Mouse (Mus musculus): ENCODE measurements around the gene Nuak2. TPM values are rescaled to one million over a fixed set of nuclear protein-coding genes. Genes with fewer than 3 reads are reported as not detected.
A peak's percentile ranks its signal among the peaks of the same experiment; 100 is the strongest.

Gene Nuak2
- polyA plus RNA-seq, 1 experiment from 2014 or later, result 6.0 TPM

DNA sequence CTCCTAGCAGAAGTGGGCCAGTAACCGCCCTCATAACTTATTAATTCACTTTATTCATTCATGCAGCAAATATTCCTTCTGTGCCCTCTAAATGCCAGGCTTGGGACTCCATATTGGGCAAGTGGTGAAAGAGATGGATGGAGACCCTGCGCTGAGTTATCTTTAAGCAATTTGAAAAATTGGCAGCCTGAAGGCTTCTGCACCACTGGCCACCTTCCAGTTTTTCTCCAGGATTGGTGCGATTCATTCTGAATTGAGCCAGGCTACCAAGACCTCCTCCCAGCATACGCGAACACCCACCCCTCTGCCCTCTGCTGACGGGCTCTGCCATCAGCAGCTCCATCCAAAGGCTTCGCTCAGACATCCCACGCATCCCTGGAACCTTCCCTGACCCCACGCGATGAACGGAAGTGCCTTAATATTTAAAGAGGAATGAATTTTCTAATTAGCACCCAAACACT is 27.9 kb upstream of the Nuak2 start:
- Histone ChIP-seq H3K27me3 (ENCODE audit: insufficient read depth, low read length) (peaks cover 4% of the 10 kb centered on the region; the same call in 1 of the 2 replicates), H3K9me3 (ENCODE audit: low read length) (no peaks in the 10 kb centered on the region), H3K4me3 (ENCODE audit: low read depth, low read length) (no peak overlapping the region), H3K36me3 (replicated peaks; ENCODE audit: insufficient read depth, low read length) (no peaks in the 10 kb centered on the region), H3K9ac (replicated peaks) (no peak overlapping the region), H3K27ac (ENCODE audit: low read depth) (no peak overlapping the region), H3K4me2 (ENCODE audit: low read depth, low read length) (no peak overlapping the region), H3K4me1 (ENCODE audit: insufficient read depth) (peaks cover 2% of the 10 kb centered on the region; the same call in 1 of the 2 replicates)
- DNase-seq (no peak), ATAC-seq (no peak)
- TF ChIP-seq CTCF (IDR thresholded peaks at IDR 0.05; ENCODE audit: low read depth) (no peak), EP300 (IDR thresholded peaks at IDR 0.05; ENCODE audit: low read depth) (no peak)
- 40% methylated on average over 11 of the region's 11 CpGs for WGBS (ENCODE audit: insufficient replicate concordance)

DNA sequence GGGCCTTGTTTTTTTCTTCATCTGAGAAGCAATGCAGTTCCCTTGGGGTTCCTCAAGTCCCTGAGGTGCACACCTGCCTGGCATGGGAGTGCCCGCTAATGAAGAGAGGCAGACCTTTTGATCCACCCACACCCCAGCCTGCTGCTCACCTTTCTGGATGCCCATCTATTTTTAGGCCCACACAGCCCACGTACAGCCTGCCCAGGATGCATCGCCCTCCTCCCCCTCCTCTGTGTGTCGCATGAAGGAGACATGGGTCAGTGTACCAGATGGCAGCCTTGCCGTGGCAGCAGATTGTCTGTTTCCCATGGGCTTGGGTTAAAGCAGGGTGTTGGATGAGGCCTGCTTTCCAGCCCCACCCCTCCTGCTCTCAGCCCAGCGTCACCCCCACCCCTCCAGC is 26.0 kb upstream of the Nuak2 start:
- Histone ChIP-seq H3K9me3 (ENCODE audit: low read length) (no peaks in the 10 kb centered on the region), H3K27me3 (ENCODE audit: insufficient read depth, low read length) (no peaks in the 10 kb centered on the region; the same call in 1 of the 2 replicates)
- 59% methylated on average over 6 of the region's 6 CpGs for WGBS (ENCODE audit: insufficient replicate concordance)

DNA sequence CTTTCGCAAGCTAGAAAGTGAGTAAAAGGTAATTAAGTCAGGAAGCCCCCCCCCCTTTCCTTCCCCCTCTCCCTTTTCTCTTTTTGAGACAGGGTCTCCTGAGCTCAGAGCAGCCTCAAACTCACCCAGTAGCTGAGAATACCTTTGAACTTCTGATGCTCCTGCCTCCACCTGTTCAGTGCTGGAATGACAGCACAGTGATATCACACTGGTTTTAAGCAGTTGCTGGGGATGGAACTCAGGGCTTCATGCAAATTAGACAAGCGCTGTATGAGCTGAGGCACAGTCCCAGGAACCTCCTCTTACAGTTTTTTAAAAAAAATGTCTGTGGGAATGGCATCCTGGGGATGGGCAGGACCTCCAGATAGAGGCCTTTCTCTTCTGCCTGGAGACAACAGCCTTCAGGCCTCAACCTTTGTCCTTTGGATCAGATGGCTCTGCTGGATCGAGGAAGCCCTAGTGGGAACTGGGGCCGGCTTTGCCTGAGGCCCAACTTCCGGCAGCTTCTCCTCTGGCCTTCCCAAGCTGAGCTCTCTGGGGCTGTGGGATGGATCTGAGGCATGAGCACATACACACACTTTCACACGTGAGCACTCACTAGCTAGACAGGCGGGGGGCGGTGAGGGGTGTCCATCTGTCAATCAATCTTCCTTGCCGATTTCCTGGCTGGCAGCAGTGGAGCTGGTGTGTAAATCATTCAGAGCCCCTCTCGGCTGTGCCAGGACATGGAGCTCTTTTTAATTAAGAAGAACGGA is 24.8 kb upstream of the Nuak2 start:
- Histone ChIP-seq H3K9ac (replicated peaks) (no peak overlapping the region), H3K4me1 (ENCODE audit: insufficient read depth) (peaks cover 2% of the 10 kb centered on the region; the same call in 1 of the 2 replicates), H3K9me3 (ENCODE audit: low read length) (no peaks in the 10 kb centered on the region), H3K27me3 (ENCODE audit: insufficient read depth, low read length) (peaks cover 3% of the 10 kb centered on the region; the same call in 1 of the 2 replicates), H3K4me2 (ENCODE audit: low read depth, low read length) (no peak overlapping the region), H3K4me3 (ENCODE audit: low read depth, low read length) (no peak overlapping the region), H3K36me3 (replicated peaks; ENCODE audit: insufficient read depth, low read length) (no peaks in the 10 kb centered on the region), H3K27ac (ENCODE audit: low read depth) (no peak overlapping the region)
- 53% methylated on average over 11 of the region's 11 CpGs for WGBS (ENCODE audit: insufficient replicate concordance)
- DNase-seq (no peak), ATAC-seq (no peak)
- TF ChIP-seq EP300 (IDR thresholded peaks at IDR 0.05; ENCODE audit: low read depth), result no peak
- TF ChIP-seq CTCF (IDR thresholded peaks at IDR 0.05; ENCODE audit: low read depth), result no peak

More for the DNA sequence above, 26.0 kb upstream of the Nuak2 start:
- Histone ChIP-seq H3K27ac (ENCODE audit: low read depth) (no peak overlapping the region), H3K4me3 (ENCODE audit: low read depth, low read length) (no peak overlapping the region), H3K36me3 (replicated peaks; ENCODE audit: insufficient read depth, low read length) (no peaks in the 10 kb centered on the region), H3K4me2 (ENCODE audit: low read depth, low read length) (no peak overlapping the region), H3K4me1 (ENCODE audit: insufficient read depth) (peaks cover 2% of the 10 kb centered on the region; the same call in 1 of the 2 replicates), H3K9ac (replicated peaks) (no peak overlapping the region)
- ATAC-seq (no peak), DNase-seq (no peak)
- TF ChIP-seq CTCF (IDR thresholded peaks at IDR 0.05; ENCODE audit: low read depth), result no peak
- no peak for TF ChIP-seq EP300 (IDR thresholded peaks at IDR 0.05; ENCODE audit: low read depth)

DNA sequence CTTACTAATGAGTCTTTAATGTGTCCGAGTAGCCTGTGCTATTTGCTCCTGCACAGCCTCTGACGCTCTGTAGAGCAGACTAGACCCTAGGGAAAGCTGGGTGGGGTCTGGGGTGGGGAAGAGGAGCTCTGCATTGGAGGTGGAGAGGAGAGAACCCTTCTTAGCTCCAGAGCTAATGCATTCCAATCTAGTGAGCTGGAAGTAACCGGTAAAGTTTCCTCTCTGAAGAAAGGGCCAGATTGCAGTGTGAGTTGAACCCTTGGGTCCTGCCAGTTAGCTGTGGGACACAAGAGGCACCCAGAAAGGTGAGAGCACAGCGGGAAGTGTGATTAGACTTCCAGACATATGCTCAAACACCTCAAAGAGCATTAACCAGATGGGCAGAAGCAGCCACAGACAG is 24.2 kb upstream of the Nuak2 start:
- peaks cover 6% of the 10 kb centered on the region; the same call in 1 of the 2 replicates for H3K27me3 ChIP-seq (ENCODE audit: insufficient read depth, low read length)
- TF ChIP-seq EP300 (IDR thresholded peaks at IDR 0.05; ENCODE audit: low read depth) (no peak), CTCF (IDR thresholded peaks at IDR 0.05; ENCODE audit: low read depth) (no peak)
- 71% methylated on average over 4 of the region's 4 CpGs for WGBS (ENCODE audit: insufficient replicate concordance)
- peaks cover 2% of the 10 kb centered on the region; the same call in 1 of the 2 replicates for H3K4me1 ChIP-seq (ENCODE audit: insufficient read depth)
- no peak overlapping the region for H3K9ac ChIP-seq (replicated peaks)
- H3K9me3 ChIP-seq (ENCODE audit: low read length), result no peaks in the 10 kb centered on the region
- no peak for ATAC-seq
- no peaks in the 10 kb centered on the region for H3K36me3 ChIP-seq (replicated peaks; ENCODE audit: insufficient read depth, low read length)
- H3K27ac ChIP-seq (ENCODE audit: low read depth), result no peak overlapping the region
- H3K4me3 ChIP-seq (ENCODE audit: low read depth, low read length), result no peak overlapping the region
- no peak for DNase-seq
- no peak overlapping the region for H3K4me2 ChIP-seq (ENCODE audit: low read depth, low read length)

DNA sequence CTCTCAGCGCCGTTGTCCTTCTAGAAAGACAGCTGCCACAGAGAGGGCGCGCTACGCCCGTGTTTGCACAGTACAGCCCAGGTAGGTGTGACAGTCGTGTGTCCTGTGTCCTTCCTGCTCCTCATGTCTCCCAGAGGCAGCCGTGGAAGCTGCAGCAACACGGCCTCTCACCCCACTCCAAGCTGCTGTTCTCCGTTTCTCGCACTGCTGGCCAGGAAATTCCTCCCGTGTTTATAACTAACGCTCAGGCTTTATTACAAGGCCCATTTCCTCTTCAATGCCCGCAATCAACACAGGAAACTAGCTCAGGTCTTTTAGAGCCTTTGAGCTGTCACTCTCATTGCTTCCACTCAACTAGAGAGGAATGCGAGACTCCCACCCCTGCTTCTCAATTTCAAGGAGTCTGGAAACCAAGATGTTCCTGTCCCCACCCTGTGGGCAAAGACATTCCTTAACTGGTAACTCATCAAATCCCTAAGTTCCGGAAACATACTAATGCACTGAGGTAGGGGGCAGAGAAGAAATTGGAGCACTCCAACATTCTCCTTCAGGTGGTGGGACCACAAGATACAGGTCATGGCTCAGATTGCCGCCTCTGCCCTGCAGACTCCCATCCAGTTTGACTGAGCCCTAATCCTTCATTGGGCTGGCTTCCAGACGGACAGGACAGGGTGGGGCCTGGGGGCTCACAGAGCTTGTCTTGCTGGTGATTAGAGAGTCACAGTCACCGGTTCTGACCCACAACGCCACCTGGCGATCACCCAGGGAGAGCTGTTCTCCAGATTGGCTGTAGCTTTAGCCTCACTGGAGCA is 23.4 kb upstream of the Nuak2 start:
- ATAC-seq (no peak), DNase-seq (no peak)
- TF ChIP-seq EP300 (IDR thresholded peaks at IDR 0.05; ENCODE audit: low read depth) (no peak), CTCF (IDR thresholded peaks at IDR 0.05; ENCODE audit: low read depth) (peak; percentile 37)
- Histone ChIP-seq H3K27me3 (ENCODE audit: insufficient read depth, low read length) (0 out of 2 replicates have a peak, but pooled peaks cover 11% of the 10 kb centered on the region), H3K27ac (ENCODE audit: low read depth) (no peak overlapping the region), H3K4me1 (ENCODE audit: insufficient read depth) (peaks cover 2% of the 10 kb centered on the region; the same call in 1 of the 2 replicates), H3K4me3 (ENCODE audit: low read depth, low read length) (no peak overlapping the region), H3K36me3 (replicated peaks; ENCODE audit: insufficient read depth, low read length) (no peaks in the 10 kb centered on the region), H3K9ac (replicated peaks) (no peak overlapping the region), H3K9me3 (ENCODE audit: low read length) (no peaks in the 10 kb centered on the region), H3K4me2 (ENCODE audit: low read depth, low read length) (no peak overlapping the region)
- 41% methylated on average over 21 of the region's 21 CpGs for WGBS (ENCODE audit: insufficient replicate concordance)

DNA sequence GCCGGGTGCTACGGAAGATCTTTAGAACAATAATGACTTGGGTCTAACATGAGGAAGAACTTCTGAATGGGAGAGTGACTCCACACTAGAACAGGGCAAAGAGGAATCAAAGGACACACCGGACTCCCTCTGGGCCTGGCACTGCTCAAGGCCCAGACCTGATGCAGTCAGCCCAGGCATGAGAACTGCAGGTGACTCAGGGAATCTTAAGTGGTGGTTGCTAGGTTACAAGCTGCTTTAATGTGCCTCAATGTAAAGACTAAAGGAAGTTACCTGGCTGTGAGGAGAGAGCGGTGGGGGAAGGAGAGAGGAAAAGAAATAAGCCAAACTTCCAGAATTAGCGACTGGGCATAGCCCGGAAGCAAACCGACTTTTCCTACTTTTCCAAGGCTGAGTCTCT is 20.4 kb upstream of the Nuak2 start:
- no peak for ATAC-seq
- peaks cover 37% of the 10 kb centered on the region for H3K27me3 ChIP-seq (ENCODE audit: insufficient read depth, low read length)

More for the DNA sequence above, 20.4 kb upstream of the Nuak2 start:
- Histone ChIP-seq H3K9me3 (ENCODE audit: low read length) (no peaks in the 10 kb centered on the region), H3K36me3 (replicated peaks; ENCODE audit: insufficient read depth, low read length) (no peaks in the 10 kb centered on the region), H3K4me2 (ENCODE audit: low read depth, low read length) (no peak overlapping the region), H3K9ac (replicated peaks) (no peak overlapping the region), H3K4me1 (ENCODE audit: insufficient read depth) (peaks cover 7% of the 10 kb centered on the region), H3K27ac (ENCODE audit: low read depth) (no peak overlapping the region), H3K4me3 (ENCODE audit: low read depth, low read length) (no peak overlapping the region)
- WGBS (ENCODE audit: insufficient replicate concordance), result 80% methylated on average over 7 of the region's 7 CpGs
- TF ChIP-seq EP300 (IDR thresholded peaks at IDR 0.05; ENCODE audit: low read depth), result no peak
- no peak for TF ChIP-seq CTCF (IDR thresholded peaks at IDR 0.05; ENCODE audit: low read depth)
- no peak for DNase-seq
